Mouse (Mus musculus): ENCODE measurements around the gene Rnf34. TPM values are rescaled to one million over a fixed set of nuclear protein-coding genes. Genes with fewer than 3 reads are reported as not detected.

Rnf34 gene
- total RNA-seq (2021): 10 to 100 TPM; 57.7 to 58.8 TPM

DNA sequence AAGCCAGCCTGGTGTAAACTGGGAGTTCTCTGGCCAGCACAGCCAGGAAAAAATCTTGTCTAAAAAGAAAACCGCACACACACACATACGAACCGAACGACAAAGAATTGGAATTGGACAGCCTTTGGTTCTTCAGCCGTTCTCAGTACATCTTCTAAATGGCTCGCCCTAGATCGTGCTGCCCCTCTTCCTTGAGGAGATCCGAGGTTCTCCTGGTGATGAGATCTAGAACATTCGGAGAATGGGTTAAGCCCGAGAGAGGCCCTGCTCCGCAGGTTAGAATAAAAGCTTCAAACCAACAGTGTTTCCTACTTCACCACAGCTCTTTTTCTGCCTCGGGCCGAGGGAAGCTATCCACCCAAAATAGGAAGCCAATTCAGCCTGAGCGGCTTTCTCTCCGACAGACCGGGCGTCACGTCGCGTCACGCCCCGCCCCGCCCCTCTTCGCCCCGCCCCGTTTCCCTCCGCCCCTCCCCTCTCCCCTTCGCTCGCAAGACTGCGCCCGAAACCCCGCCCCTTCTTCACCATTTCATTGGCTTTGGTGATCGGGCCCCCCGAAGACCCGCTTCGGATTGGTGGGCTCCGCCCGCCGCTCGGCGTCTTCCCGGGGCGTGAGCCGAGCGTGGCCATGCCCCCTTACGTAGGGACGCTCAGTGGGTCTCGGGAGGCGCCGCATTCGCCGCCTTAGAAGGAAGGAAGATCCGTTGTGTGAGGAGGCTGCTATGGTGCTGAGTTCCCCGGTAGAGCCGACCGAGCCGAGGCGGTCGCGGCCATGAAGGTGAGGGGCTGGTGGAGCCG, at the start of gene Rnf34:
Rnf34 (plus strand) TSS at position 528 of the 798 bp plus-strand sequence.
- peak; percentile 95 to 97 for DNase-seq

- DNase-seq: no peak
These were observed 49.4 kb upstream of the Rnf34 start for GRCm38 (mm10) chr5:122800345-122801010.

- no peak for DNase-seq
These were observed 48.2 kb upstream of the Rnf34 start for GRCm38 (mm10) chr5:122801684-122802083.

GRCm38 (mm10) chr5:122802706-122803105, 47.1 kb upstream of the Rnf34 start:
- DNase-seq: no peak

GRCm38 (mm10) chr5:122805503-122805902, 44.3 kb upstream of the Rnf34 start:
- no peak for DNase-seq

GRCm38 (mm10) chr5:122811364-122812079, 38.3 kb upstream of the Rnf34 start:
- DNase-seq: peak in 1 of 2 experiments; percentile 25

DNA sequence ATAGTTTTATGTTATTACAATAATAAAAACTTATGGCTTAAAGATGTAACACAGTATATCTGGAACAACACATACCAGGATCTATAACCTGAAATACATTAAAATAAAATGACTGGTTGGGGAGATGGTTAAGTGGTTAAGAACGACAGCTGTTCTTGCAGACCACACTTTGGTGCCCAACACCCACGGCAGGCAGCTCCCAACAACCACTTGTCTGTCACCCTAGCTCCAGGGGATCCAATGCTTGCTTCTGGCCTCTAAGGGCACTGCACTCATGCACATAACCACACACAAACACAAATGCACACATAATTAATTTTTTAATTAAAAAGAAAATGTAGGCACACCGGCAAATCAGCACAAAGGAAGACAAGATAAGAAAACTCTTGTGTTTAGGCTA, 37.1 kb upstream of the Rnf34 start:
- DNase-seq: no peak

- DNase-seq: peak; percentile 87 to 88
These were observed 28.9 kb upstream of the Rnf34 start, which contains the start of gene Anapc5 for GRCm38 (mm10) chr5:122820777-122821523. Anapc5 (minus strand) TSS chr5:122821339.

GRCm38 (mm10) chr5:122821524-122821885, 28.3 kb upstream of the Rnf34 start:
- no peak for DNase-seq

DNA sequence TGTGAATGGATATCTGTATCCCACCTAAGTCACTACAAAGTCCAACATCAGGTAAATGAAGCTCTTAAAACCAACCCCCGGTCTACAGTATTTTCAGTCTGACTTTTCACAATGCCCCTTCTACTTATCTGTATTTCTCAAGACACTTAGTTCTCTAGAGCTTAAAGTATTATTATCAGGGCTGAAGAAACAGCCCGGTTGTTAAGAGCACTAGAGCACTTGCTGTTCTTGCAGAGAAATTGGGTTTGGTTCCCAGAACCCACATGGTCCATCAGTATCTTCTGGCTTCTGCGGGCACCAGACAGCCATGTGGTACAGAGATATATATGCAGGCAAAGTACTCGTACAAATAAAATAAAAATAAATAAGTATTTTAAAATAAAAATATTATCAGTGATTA, 27.4 kb upstream of the Rnf34 start:
- DNase-seq: no peak

- DNase-seq: no peak
These were observed 25.9 kb upstream of the Rnf34 start for GRCm38 (mm10) chr5:122823976-122824375.

DNA sequence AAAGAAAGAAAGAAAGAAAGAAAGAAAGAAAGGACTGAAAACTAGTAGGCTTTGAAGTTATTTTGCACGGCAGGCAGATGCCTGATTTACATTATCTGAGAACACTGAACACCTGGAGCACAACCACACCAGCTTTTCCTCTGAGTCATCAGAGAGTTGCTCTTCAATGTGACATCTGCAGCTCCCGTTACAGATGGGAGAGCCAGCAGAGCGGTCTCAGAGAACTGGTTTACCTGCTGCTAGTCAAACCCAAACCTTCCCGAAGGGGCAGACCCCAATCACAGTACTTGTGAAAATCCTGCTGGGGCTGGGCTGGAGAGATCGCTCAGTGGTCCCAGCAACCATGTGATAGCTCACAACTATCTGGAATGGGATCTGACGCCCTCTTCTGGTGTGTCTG, 25.4 kb upstream of the Rnf34 start:
- no peak for DNase-seq

GRCm38 (mm10) chr5:122825099-122825498, 24.7 kb upstream of the Rnf34 start:
- no peak for DNase-seq

GRCm38 (mm10) chr5:122832536-122832935, 17.3 kb upstream of the Rnf34 start:
- no peak for DNase-seq

GRCm38 (mm10) chr5:122832996-122833395, 16.9 kb upstream of the Rnf34 start:
- DNase-seq: no peak

DNA sequence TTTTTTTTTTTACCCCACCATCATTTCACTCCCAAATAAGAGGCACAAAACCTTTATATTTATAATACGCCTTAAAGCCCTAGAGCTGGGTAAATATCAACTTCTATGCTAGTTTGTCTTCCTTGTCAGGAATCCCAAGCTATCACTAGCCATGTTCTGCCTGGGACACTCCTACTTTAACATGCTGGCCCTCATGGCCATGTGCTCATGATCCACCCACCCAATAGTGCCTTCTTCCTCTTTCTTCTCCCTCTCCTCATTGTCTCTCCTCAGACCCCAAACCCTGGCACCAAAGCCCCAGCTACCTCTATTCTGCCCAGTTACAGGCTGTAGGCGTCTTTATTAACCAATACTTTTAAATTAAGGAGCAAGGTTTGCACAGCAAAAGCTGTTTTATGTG, 8.7 kb upstream of the Rnf34 start:
- no peak for DNase-seq

GRCm38 (mm10) chr5:122843799-122844198, 6.0 kb upstream of the Rnf34 start:
- DNase-seq: no peak

DNA sequence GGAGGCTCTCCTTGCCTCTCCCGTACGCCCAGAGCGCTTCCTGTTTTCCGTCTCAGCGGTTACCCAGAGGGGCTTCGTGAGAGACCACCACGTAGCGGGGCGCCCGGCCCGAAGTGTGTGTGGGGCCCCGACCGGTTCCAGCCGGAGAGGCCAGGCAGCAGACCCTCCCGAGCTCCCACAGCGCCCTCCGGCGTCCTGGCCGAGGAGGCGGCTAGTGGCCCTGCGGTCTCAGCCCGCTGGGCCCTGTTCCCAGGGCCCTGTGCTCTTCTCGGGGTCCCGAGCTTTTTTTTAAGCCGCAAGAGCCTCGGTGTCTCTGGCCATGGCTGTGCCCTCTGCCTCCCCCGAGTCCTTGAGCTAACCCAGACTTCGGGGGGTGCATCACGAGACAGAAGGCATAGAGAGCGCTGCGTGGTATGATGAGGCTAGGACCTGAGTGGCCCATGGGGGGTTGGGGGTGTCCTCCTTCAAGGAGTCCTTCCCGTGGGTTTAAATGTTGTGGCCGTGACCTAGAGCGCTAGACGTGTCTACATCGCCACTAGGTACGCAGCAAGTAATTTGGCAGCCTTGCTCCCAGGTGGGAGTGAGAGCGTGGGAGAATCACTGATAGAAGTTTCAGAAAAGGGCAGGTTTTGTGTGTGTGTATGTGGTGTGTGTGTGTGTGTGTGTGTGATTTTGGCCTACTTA, 613 bp downstream of the Rnf34 start:
- no peak for DNase-seq

- no peak for DNase-seq
These were observed 2.8 kb downstream of the Rnf34 start for GRCm38 (mm10) chr5:122852611-122853010.

- DNase-seq: no peak
These were observed 6.0 kb downstream of the Rnf34 start for GRCm38 (mm10) chr5:122855858-122856257.

- DNase-seq: no peak
These were observed 13.2 kb downstream of the Rnf34 start for GRCm38 (mm10) chr5:122863053-122863452.

DNA sequence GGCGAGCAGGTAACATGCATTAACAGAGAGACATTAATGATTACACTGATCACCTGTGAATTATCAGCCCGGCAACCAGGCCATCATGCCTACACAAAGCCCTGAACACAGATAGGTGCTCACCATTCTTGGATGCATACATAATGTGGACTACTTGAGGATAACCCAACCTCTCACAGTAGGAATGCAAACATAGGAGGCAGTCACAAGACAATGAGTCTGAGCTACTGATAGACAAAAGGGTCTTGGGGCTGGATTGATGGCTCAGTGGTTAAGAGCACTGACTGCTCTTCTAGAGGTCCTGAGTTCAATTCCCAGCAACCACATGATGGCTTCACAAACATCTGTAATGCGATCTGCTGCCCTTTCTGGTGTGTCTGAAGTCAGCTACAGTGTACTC, 22.8 kb downstream of the Rnf34 start:
- DNase-seq: no peak
